Mouse (Mus musculus): ENCODE data around the gene Oas1f. TPM values are rescaled to one million over a fixed set of nuclear protein-coding genes. Genes with fewer than 3 reads are reported as not detected.
A peak's percentile ranks its signal among the peaks of the same experiment; 100 is the strongest.
"Not testable (repeated sequence)": the region's sequence is repeated elsewhere in the genome, so short reads cannot be mapped to it uniquely, and the experiment has no call there.

The Oas1f gene
- not detected in 2 replicates for polyA plus RNA-seq (2014; fragmentation: Nextera tagmentation; extraction: Ambion mirVana)

GRCm38 (mm10) chr5:120847067-120847466, at the start of gene Oas1f:
TSS of gene Oas1f (plus strand) at chr5:120847367.
- no peak for ATAC-seq (ENCODE audit: low FRiP score, low TSS enrichment)
- no peak within 1 kb of the TSS for H3K9ac ChIP-seq (ENCODE audit: low read depth, low read length)
- H3K4me1 ChIP-seq (ENCODE audit: control insufficient read depth, insufficient read depth, low read length), result no peaks in the 10 kb centered on the region
- H3K36me3 ChIP-seq (ENCODE audit: control insufficient read depth, insufficient read depth, low read length), result no peaks in the 10 kb centered on the region
- 77% methylated on average over 4 of the region's 4 CpGs for WGBS
- no peaks in the 10 kb centered on the region for H3K27me3 ChIP-seq (ENCODE audit: control insufficient read depth, insufficient read depth, low read length)
- no peak within 1 kb of the TSS for H3K4me2 ChIP-seq (replicated peaks; ENCODE audit: low read depth, low read length)
- H3K9me3 ChIP-seq (ENCODE audit: control insufficient read depth, low read length), result 0 out of 2 replicates have a peak, but pooled peaks cover 2% of the 10 kb centered on the region
- H3K27ac ChIP-seq (ENCODE audit: low read depth, low read length), result no peak within 1 kb of the TSS
- no peak within 1 kb of the TSS for H3K4me3 ChIP-seq (ENCODE audit: low read length)

- not testable (repeated sequence) for H3K4me1 ChIP-seq (ENCODE audit: control insufficient read depth, insufficient read depth, low read length); H3K36me3 ChIP-seq (ENCODE audit: control insufficient read depth, insufficient read depth, low read length); H3K4me2 ChIP-seq (replicated peaks; ENCODE audit: low read depth, low read length); H3K9me3 ChIP-seq (ENCODE audit: control insufficient read depth, low read length); H3K4me3 ChIP-seq (ENCODE audit: low read length); H3K27ac ChIP-seq (ENCODE audit: low read depth, low read length); ATAC-seq (ENCODE audit: low FRiP score, low TSS enrichment); H3K9ac ChIP-seq (ENCODE audit: low read depth, low read length); H3K27me3 ChIP-seq (ENCODE audit: control insufficient read depth, insufficient read depth, low read length)
- WGBS, result 81% methylated on average over 5 of the region's 5 CpGs
Observed at GRCm38 (mm10) chr5:120798147-120798546, 49.0 kb upstream of the Oas1f start.

- not testable (repeated sequence) for H3K27me3 ChIP-seq (ENCODE audit: control insufficient read depth, insufficient read depth, low read length); H3K9ac ChIP-seq (ENCODE audit: low read depth, low read length); H3K27ac ChIP-seq (ENCODE audit: low read depth, low read length); H3K4me3 ChIP-seq (ENCODE audit: low read length); H3K9me3 ChIP-seq (ENCODE audit: control insufficient read depth, low read length); H3K4me2 ChIP-seq (replicated peaks; ENCODE audit: low read depth, low read length); H3K4me1 ChIP-seq (ENCODE audit: control insufficient read depth, insufficient read depth, low read length); H3K36me3 ChIP-seq (ENCODE audit: control insufficient read depth, insufficient read depth, low read length); ATAC-seq (ENCODE audit: low FRiP score, low TSS enrichment)
- WGBS, result 79% methylated on average over 2 of the region's 2 CpGs
Observed at GRCm38 (mm10) chr5:120798943-120799342, 48.2 kb upstream of the Oas1f start.

GRCm38 (mm10) chr5:120803596-120803995, 43.6 kb upstream of the Oas1f start:
- no peak overlapping the region for H3K4me3 ChIP-seq (ENCODE audit: low read length)
- no peak overlapping the region for H3K9ac ChIP-seq (ENCODE audit: low read depth, low read length)
- no peak overlapping the region for H3K27ac ChIP-seq (ENCODE audit: low read depth, low read length)
- H3K4me2 ChIP-seq (replicated peaks; ENCODE audit: low read depth, low read length), result no peak overlapping the region
- no peak for ATAC-seq (ENCODE audit: low FRiP score, low TSS enrichment)
- H3K36me3 ChIP-seq (ENCODE audit: control insufficient read depth, insufficient read depth, low read length), result no peaks in the 10 kb centered on the region
- 71% methylated on average over 2 of the region's 2 CpGs for WGBS
- H3K4me1 ChIP-seq (ENCODE audit: control insufficient read depth, insufficient read depth, low read length), result no peaks in the 10 kb centered on the region
- no peaks in the 10 kb centered on the region for H3K9me3 ChIP-seq (ENCODE audit: control insufficient read depth, low read length)
- H3K27me3 ChIP-seq (ENCODE audit: control insufficient read depth, insufficient read depth, low read length), result no peaks in the 10 kb centered on the region

- Histone ChIP-seq H3K9me3 (ENCODE audit: control insufficient read depth, low read length) (no peaks in the 10 kb centered on the region), H3K9ac (ENCODE audit: low read depth, low read length) (no peak overlapping the region), H3K4me2 (replicated peaks; ENCODE audit: low read depth, low read length) (no peak overlapping the region), H3K4me3 (ENCODE audit: low read length) (no peak overlapping the region), H3K4me1 (ENCODE audit: control insufficient read depth, insufficient read depth, low read length) (no peaks in the 10 kb centered on the region), H3K36me3 (ENCODE audit: control insufficient read depth, insufficient read depth, low read length) (no peaks in the 10 kb centered on the region), H3K27ac (ENCODE audit: low read depth, low read length) (no peak overlapping the region), H3K27me3 (ENCODE audit: control insufficient read depth, insufficient read depth, low read length) (no peaks in the 10 kb centered on the region)
- ATAC-seq (ENCODE audit: low FRiP score, low TSS enrichment), result no peak
- WGBS, result 86% methylated on average over 1 of the region's 1 CpGs
Observed at GRCm38 (mm10) chr5:120806458-120806857, 40.7 kb upstream of the Oas1f start.

- H3K36me3 ChIP-seq (ENCODE audit: control insufficient read depth, insufficient read depth, low read length), result no peaks in the 10 kb centered on the region
- no peaks in the 10 kb centered on the region for H3K9me3 ChIP-seq (ENCODE audit: control insufficient read depth, low read length)
- 0 out of 2 replicates have a peak, but pooled peaks cover 5% of the 10 kb centered on the region for H3K4me1 ChIP-seq (ENCODE audit: control insufficient read depth, insufficient read depth, low read length)
- H3K4me3 ChIP-seq (ENCODE audit: low read length), result no peak overlapping the region
- H3K27me3 ChIP-seq (ENCODE audit: control insufficient read depth, insufficient read depth, low read length), result no peaks in the 10 kb centered on the region
- no peak for ATAC-seq (ENCODE audit: low FRiP score, low TSS enrichment)
- no peak overlapping the region for H3K9ac ChIP-seq (ENCODE audit: low read depth, low read length)
- WGBS, result 39% methylated on average over 6 of the region's 6 CpGs
- H3K4me2 ChIP-seq (replicated peaks; ENCODE audit: low read depth, low read length), result no peak overlapping the region
- H3K27ac ChIP-seq (ENCODE audit: low read depth, low read length), result no peak overlapping the region
Observed at GRCm38 (mm10) chr5:120809171-120809570, 38.0 kb upstream of the Oas1f start.

- Histone ChIP-seq H3K27ac (ENCODE audit: low read depth, low read length) (peak within 1 kb of the TSS; percentile 68), H3K36me3 (ENCODE audit: control insufficient read depth, insufficient read depth, low read length) (no peaks in the 10 kb centered on the region), H3K9me3 (ENCODE audit: control insufficient read depth, low read length) (no peaks in the 10 kb centered on the region), H3K4me3 (ENCODE audit: low read length) (peak within 1 kb of the TSS; percentile 32), H3K4me1 (ENCODE audit: control insufficient read depth, insufficient read depth, low read length) (0 out of 2 replicates have a peak, but pooled peaks cover 5% of the 10 kb centered on the region), H3K27me3 (ENCODE audit: control insufficient read depth, insufficient read depth, low read length) (no peaks in the 10 kb centered on the region), H3K9ac (ENCODE audit: low read depth, low read length) (peak within 1 kb of the TSS; percentile 29; the same call in 1 of the 2 replicates), H3K4me2 (replicated peaks; ENCODE audit: low read depth, low read length) (peak within 1 kb of the TSS; percentile 46)
- peak; percentile 89 for ATAC-seq (ENCODE audit: low FRiP score, low TSS enrichment)
- 5% methylated on average over 18 of the region's 18 CpGs for WGBS
Observed at GRCm38 (mm10) chr5:120811951-120812819, 35.0 kb upstream of the Oas1f start, which contains the start of gene Oas1c. TSS of gene Oas1c (minus strand) at chr5:120812514.

GRCm38 (mm10) chr5:120813023-120813422, 34.1 kb upstream of the Oas1f start:
- no peaks in the 10 kb centered on the region for H3K27me3 ChIP-seq (ENCODE audit: control insufficient read depth, insufficient read depth, low read length)
- H3K4me3 ChIP-seq (ENCODE audit: low read length), result peak overlapping the region; percentile 32
- 0 out of 2 replicates have a peak, but pooled peaks cover 5% of the 10 kb centered on the region for H3K4me1 ChIP-seq (ENCODE audit: control insufficient read depth, insufficient read depth, low read length)
- H3K9me3 ChIP-seq (ENCODE audit: control insufficient read depth, low read length), result no peaks in the 10 kb centered on the region
- WGBS, result 84% methylated on average over 6 of the region's 6 CpGs
- no peaks in the 10 kb centered on the region for H3K36me3 ChIP-seq (ENCODE audit: control insufficient read depth, insufficient read depth, low read length)
- no peak for ATAC-seq (ENCODE audit: low FRiP score, low TSS enrichment)
- no peak overlapping the region for H3K27ac ChIP-seq (ENCODE audit: low read depth, low read length)
- H3K9ac ChIP-seq (ENCODE audit: low read depth, low read length), result peak overlapping the region; percentile 29; the same call in 1 of the 2 replicates
- H3K4me2 ChIP-seq (replicated peaks; ENCODE audit: low read depth, low read length), result peak overlapping the region; percentile 46

- H3K9ac ChIP-seq (ENCODE audit: low read depth, low read length), result no peak overlapping the region
- H3K9me3 ChIP-seq (ENCODE audit: control insufficient read depth, low read length), result peaks cover 11% of the 10 kb centered on the region
- H3K27ac ChIP-seq (ENCODE audit: low read depth, low read length), result no peak overlapping the region
- H3K4me1 ChIP-seq (ENCODE audit: control insufficient read depth, insufficient read depth, low read length), result 0 out of 2 replicates have a peak, but pooled peaks cover 5% of the 10 kb centered on the region
- no peaks in the 10 kb centered on the region for H3K27me3 ChIP-seq (ENCODE audit: control insufficient read depth, insufficient read depth, low read length)
- no peaks in the 10 kb centered on the region for H3K36me3 ChIP-seq (ENCODE audit: control insufficient read depth, insufficient read depth, low read length)
- no peak overlapping the region for H3K4me2 ChIP-seq (replicated peaks; ENCODE audit: low read depth, low read length)
- H3K4me3 ChIP-seq (ENCODE audit: low read length), result no peak overlapping the region
- no peak for ATAC-seq (ENCODE audit: low FRiP score, low TSS enrichment)
- WGBS, result 69% methylated on average over 3 of the region's 3 CpGs
Observed at GRCm38 (mm10) chr5:120815949-120816348, 31.2 kb upstream of the Oas1f start.
